Mouse (Mus musculus) intestine, postnatal 0 days (tissue): ENCODE results near the gene Eng. TPM values are rescaled to one million over a fixed set of nuclear protein-coding genes. Genes with fewer than 3 reads are reported as not detected.

Experiments
- ATAC-seq: fragments of 200-750 bp; cut with Nextera tagmentation; 2 replicates; pipeline ENCODE4 v1.8.0; 2017; ENCODE audit warnings: mild to moderate bottlenecking, moderate TSS enrichment, moderate library complexity
- H3K27ac ChIP-seq: fragments of 300-500 bp; sonication (generic); 2 replicates; pipeline ENCODE4 v1.5.1; 2014; ENCODE audit warnings: mild to moderate bottlenecking, low read depth, low read length, moderate library complexity
- H3K27me3 ChIP-seq: fragments of 300-500 bp; sonication (generic); replicated peaks from 2 replicates; pipeline ENCODE4 v1.6.1; 2014; ENCODE audit warnings: low read length, mixed read lengths; ENCODE audit not compliant: control insufficient read depth, insufficient read depth
- H3K36me3 ChIP-seq: fragments of 300-500 bp; sonication (generic); 2 replicates; pipeline ENCODE4 v1.6.1; 2014; ENCODE audit warnings: mild to moderate bottlenecking, moderate library complexity; ENCODE audit not compliant: control insufficient read depth, insufficient read depth
- H3K4me1 ChIP-seq: fragments of 300-500 bp; sonication (generic); replicated peaks from 2 replicates; pipeline ENCODE4 v1.6.1; 2014; ENCODE audit warnings: antibody characterized with exemption, low read length, mixed read lengths; ENCODE audit not compliant: control insufficient read depth, insufficient read depth
- H3K4me2 ChIP-seq: fragments of 300-500 bp; sonication (generic); replicated peaks from 2 replicates; pipeline ENCODE4 v1.6.1; 2014; ENCODE audit warnings: low read depth, mild to moderate bottlenecking, moderate library complexity
- H3K4me3 ChIP-seq: fragments of 300-500 bp; sonication (generic); 2 replicates; pipeline ENCODE4 v1.5.1; 2014; ENCODE audit warnings: low read depth, low read length
- H3K9ac ChIP-seq: fragments of 300-500 bp; sonication (generic); 2 replicates; pipeline ENCODE4 v1.6.1; 2014; ENCODE audit warnings: mild to moderate bottlenecking, low read depth, low read length
- H3K9me3 ChIP-seq: fragments of 300-500 bp; sonication (generic); 2 replicates; pipeline ENCODE4 v1.6.1; 2016; ENCODE audit warnings: mixed run types; ENCODE audit not compliant: control insufficient read depth
- CTCF ChIP-seq: sonication (generic); IDR thresholded peaks from 2 replicates; pipeline ENCODE4 v1.5.1; 2016; ENCODE audit warnings: low read depth, mild to moderate bottlenecking, control low read depth, antibody characterized with exemption, moderate library complexity
- WGBS: fragments of 180-500 bp; shearing (Covaris S2); extraction: QIAGEN DNeasy Blood & Tissue Kit; methylation state at CpG from one replicate; pipeline ENCODE4 v1.1.7; 2014; 5-methylcytosine and 5-hydroxymethylcytosine counted together
- polyA plus RNA-seq: library from polyadenylated mRNA; unstranded; fragments of >200 nt; fragmentation: Nextera tagmentation; extraction: Ambion mirVana; gene quantifications from 2 replicates; pipeline ENCODE4 v1.2.1, GENCODE M21; 2015

The Eng gene
- polyA plus RNA-seq, 1 experiment from 2014 or later = 32.2 TPM

- H3K9ac ChIP-seq = no peak overlapping the region
- no peak overlapping the region for H3K4me3 ChIP-seq
- TF ChIP-seq CTCF = peak; percentile 71
- H3K4me1 ChIP-seq = no peaks in the 10 kb centered on the region
- peak; percentile 61 for ATAC-seq
- no peak overlapping the region for H3K27ac ChIP-seq
- peaks cover 3% of the 10 kb centered on the region; the same call in 1 of the 2 replicates for H3K36me3 ChIP-seq
- 41% methylated on average over 8 of the region's 8 CpGs for WGBS
- peak overlapping the region; percentile 35; the same call in 1 of the 2 replicates for H3K4me2 ChIP-seq
- no peaks in the 10 kb centered on the region for H3K27me3 ChIP-seq
- H3K9me3 ChIP-seq = no peaks in the 10 kb centered on the region
These were observed 44.9 kb upstream of the Eng start for GRCm38 (mm10) chr2:32601417-32602065.

GRCm38 (mm10) chr2:32602600-32603054 lies 43.8 kb upstream of the Eng start:
- WGBS = 4% methylated on average over 11 of the region's 11 CpGs

GRCm38 (mm10) chr2:32604631-32605030 lies 41.8 kb upstream of the Eng start:
- WGBS = 44% methylated on average over 10 of the region's 10 CpGs
- Histone ChIP-seq H3K27ac (no peak overlapping the region), H3K4me3 (no peak overlapping the region), H3K9me3 (no peaks in the 10 kb centered on the region), H3K36me3 (no peaks in the 10 kb centered on the region), H3K4me1 (peaks cover 6% of the 10 kb centered on the region; the same call in 1 of the 2 replicates), H3K9ac (no peak overlapping the region), H3K27me3 (peaks cover 7% of the 10 kb centered on the region; the same call in 1 of the 2 replicates), H3K4me2 (no peak overlapping the region)
- no peak for ATAC-seq
- TF ChIP-seq CTCF = no peak

More at GRCm38 (mm10) chr2:32602600-32603054, 43.8 kb upstream of the Eng start:
- peak; percentile 93 for TF ChIP-seq CTCF
- peak overlapping the region; percentile 51 for H3K4me2 ChIP-seq
- H3K9me3 ChIP-seq = no peaks in the 10 kb centered on the region
- H3K27me3 ChIP-seq = peaks cover 3% of the 10 kb centered on the region; the same call in 1 of the 2 replicates
- peak; percentile 37; the same call in 1 of the 2 replicates for ATAC-seq
- H3K4me3 ChIP-seq = peak overlapping the region; percentile 23; the same call in 1 of the 2 replicates
- H3K4me1 ChIP-seq = no peaks in the 10 kb centered on the region
- no peak overlapping the region for H3K27ac ChIP-seq
- H3K9ac ChIP-seq = no peak overlapping the region
- peaks cover 3% of the 10 kb centered on the region; the same call in 1 of the 2 replicates for H3K36me3 ChIP-seq

- 14% methylated on average over 53 of the region's 55 CpGs for WGBS
- H3K9ac ChIP-seq = peak overlapping the region; percentile 59
- H3K27ac ChIP-seq = peak overlapping the region; percentile 28; the same call in 1 of the 2 replicates
- peak overlapping the region; percentile 90 for H3K4me2 ChIP-seq
- H3K4me3 ChIP-seq = peak overlapping the region; percentile 65
- peaks cover 6% of the 10 kb centered on the region; the same call in 1 of the 2 replicates for H3K4me1 ChIP-seq
- TF ChIP-seq CTCF = peak; percentile 75
- no peaks in the 10 kb centered on the region for H3K9me3 ChIP-seq
- no peaks in the 10 kb centered on the region for H3K36me3 ChIP-seq
- peaks cover 7% of the 10 kb centered on the region; the same call in 1 of the 2 replicates for H3K27me3 ChIP-seq
- peak; percentile 50 for ATAC-seq
These were observed 39.9 kb upstream of the Eng start for GRCm38 (mm10) chr2:32606161-32607142.

- Histone ChIP-seq H3K9ac (peak overlapping the region; percentile 59), H3K4me1 (peaks cover 6% of the 10 kb centered on the region; the same call in 1 of the 2 replicates), H3K9me3 (no peaks in the 10 kb centered on the region), H3K4me2 (peak overlapping the region; percentile 90), H3K4me3 (peak overlapping the region; percentile 65), H3K27me3 (peaks cover 7% of the 10 kb centered on the region; the same call in 1 of the 2 replicates), H3K27ac (peak overlapping the region; percentile 28; the same call in 1 of the 2 replicates), H3K36me3 (no peaks in the 10 kb centered on the region)
- no peak for TF ChIP-seq CTCF
- WGBS = 8% methylated on average over 34 of the region's 34 CpGs
- 0 out of 2 replicates have a peak, but pooled peaks have one; percentile 1 for ATAC-seq
These were observed 39.0 kb upstream of the Eng start for GRCm38 (mm10) chr2:32607262-32607947.
